Mouse (Mus musculus) heart, postnatal 0 days (tissue): ENCODE measurements at regions not wholly inside any gene's neighbourhood (a gene's known extent, or its start where the extent isn't known, plus 50 kb on each side); places are given as distances from the start of the nearest gene placed in this dataset.

ENCODE experiments used
- CTCF ChIP-seq: IDR thresholded peaks from 2 replicates; pipeline ENCODE4 v1.5.1; 2016; ENCODE audit warnings: antibody characterized with exemption, control low read depth, low read depth
- EP300 ChIP-seq: IDR thresholded peaks from 2 replicates; pipeline ENCODE4 v1.6.1; 2016; ENCODE audit warnings: antibody characterized with exemption, low read depth

GRCm38 (mm10) chr5:111869011-111869410 lies 135.3 kb downstream of the Gm26897 start:
- TF ChIP-seq CTCF (no peak), EP300 (no peak)
